Mouse (Mus musculus) cerebellum, adult 9-10 months (tissue): ENCODE data around the gene Mecom.

Experiments
- DNase-seq: peaks from one replicate; pipeline ENCODE4 v3.0.0; 2022

Mecom gene

GRCm38 (mm10) chr3:30480551-30480950, 67.3 kb downstream of the Mecom start:
- no peak for DNase-seq

- DNase-seq: no peak
These were observed 69.6 kb downstream of the Mecom start for GRCm38 (mm10) chr3:30478252-30478651.

- DNase-seq: no peak
These were observed 70.8 kb downstream of the Mecom start for GRCm38 (mm10) chr3:30477008-30477407.

GRCm38 (mm10) chr3:30475591-30475990, 72.2 kb downstream of the Mecom start:
- no peak for DNase-seq

GRCm38 (mm10) chr3:30468068-30468835, 79.6 kb downstream of the Mecom start:
- no peak for DNase-seq

- no peak for DNase-seq
These were observed 81.7 kb downstream of the Mecom start for GRCm38 (mm10) chr3:30466031-30466650.

- no peak for DNase-seq
These were observed 83.3 kb downstream of the Mecom start for GRCm38 (mm10) chr3:30464497-30464896.

- no peak for DNase-seq
These were observed 86.0 kb downstream of the Mecom start for GRCm38 (mm10) chr3:30461831-30462230.

GRCm38 (mm10) chr3:30460890-30461578, 86.8 kb downstream of the Mecom start:
- DNase-seq: no peak

- no peak for DNase-seq
These were observed 88.2 kb downstream of the Mecom start for GRCm38 (mm10) chr3:30459626-30460025.

GRCm38 (mm10) chr3:30457975-30458678, 89.7 kb downstream of the Mecom start:
- DNase-seq: no peak

- no peak for DNase-seq
These were observed 91.9 kb downstream of the Mecom start for GRCm38 (mm10) chr3:30455902-30456301.

- no peak for DNase-seq
These were observed 94.0 kb downstream of the Mecom start for GRCm38 (mm10) chr3:30453546-30454455.

- DNase-seq: no peak
These were observed 94.8 kb downstream of the Mecom start for GRCm38 (mm10) chr3:30453046-30453445.

GRCm38 (mm10) chr3:30452511-30452910, 95.3 kb downstream of the Mecom start:
- DNase-seq: no peak

- DNase-seq: no peak
These were observed 97.4 kb downstream of the Mecom start for GRCm38 (mm10) chr3:30450206-30450965.

GRCm38 (mm10) chr3:30448624-30449023, 99.2 kb downstream of the Mecom start:
- DNase-seq: no peak

GRCm38 (mm10) chr3:30445970-30446442, 101.8 kb downstream of the Mecom start:
- DNase-seq: no peak

GRCm38 (mm10) chr3:30445247-30445969, 102.4 kb downstream of the Mecom start:
- no peak for DNase-seq

- no peak for DNase-seq
These were observed 106.2 kb downstream of the Mecom start for GRCm38 (mm10) chr3:30441646-30442045.

- DNase-seq: no peak
These were observed 109.8 kb downstream of the Mecom start for GRCm38 (mm10) chr3:30438007-30438406.
